Mouse (Mus musculus) thymus, adult 2 months (tissue): ENCODE results near the gene Tasp1. TPM values are rescaled to one million over a fixed set of nuclear protein-coding genes. Genes with fewer than 3 reads are reported as not detected.
A peak's percentile ranks its signal among the peaks of the same experiment; 100 is the strongest.

ENCODE experiments used
- DNase-seq: peaks from one replicate; pipeline ENCODE4 v3.0.0; 2021
- H3K27ac ChIP-seq: fragments of 200-500 bp; 2 replicates; pipeline ENCODE4 v1.5.1; 2012; ENCODE audit warnings: low read length, control low read depth; ENCODE audit not compliant: control insufficient read depth, insufficient read depth
- H3K27me3 ChIP-seq: fragments of 200-500 bp; 2 replicates; pipeline ENCODE4 v1.6.1; 2012; ENCODE audit warnings: mild to moderate bottlenecking, low read length, moderate library complexity, mixed read lengths; ENCODE audit not compliant: control insufficient read depth, insufficient read depth
- H3K36me3 ChIP-seq: fragments of 200-500 bp; 2 replicates; pipeline ENCODE4 v1.6.1; 2012; ENCODE audit warnings: mild to moderate bottlenecking, low read length, moderate library complexity; ENCODE audit not compliant: control insufficient read depth, insufficient read depth
- H3K4me1 ChIP-seq: fragments of 200-500 bp; replicated peaks from 2 replicates; pipeline ENCODE4 v1.6.1; 2012; ENCODE audit warnings: low read length; ENCODE audit not compliant: control insufficient read depth, insufficient read depth
- H3K4me3 ChIP-seq: fragments of 200-500 bp; 2 replicates; pipeline ENCODE4 v1.5.1; 2012; ENCODE audit warnings: mild to moderate bottlenecking, low read length, control low read depth, moderate library complexity; ENCODE audit not compliant: control insufficient read depth, insufficient read depth
- CTCF ChIP-seq: fragments of 200-500 bp; IDR thresholded peaks from 2 replicates; pipeline ENCODE4 v1.5.1; 2012; ENCODE audit warnings: mild to moderate bottlenecking, control low read depth, low read length, moderate library complexity, borderline replicate concordance; ENCODE audit not compliant: control insufficient read depth, poor library complexity, insufficient read depth; ENCODE audit errors: extremely low read depth
- POLR2A ChIP-seq: fragments of 200-500 bp; IDR thresholded peaks from 2 replicates; pipeline ENCODE4 v1.6.1; 2012; ENCODE audit warnings: mild to moderate bottlenecking, low read length, control low read depth, moderate library complexity; ENCODE audit not compliant: control insufficient read depth, poor library complexity, insufficient read depth; ENCODE audit errors: extremely low read depth
- WGBS: fragments of 180-500 bp; shearing (Covaris S2); methylation state at CpG from one replicate; pipeline ENCODE4 v1.1.7; 2018; 5-methylcytosine and 5-hydroxymethylcytosine counted together
- polyA plus RNA-seq: library from polyadenylated mRNA; depleted of rRNA; stranded (reverse); fragments of >200 nt; gene quantifications from 2 replicates; pipeline ENCODE4 v1.2.3, GENCODE M21; 2012

Gene Tasp1
- polyA plus RNA-seq, 1 experiment, result 7.1 TPM

DNA sequence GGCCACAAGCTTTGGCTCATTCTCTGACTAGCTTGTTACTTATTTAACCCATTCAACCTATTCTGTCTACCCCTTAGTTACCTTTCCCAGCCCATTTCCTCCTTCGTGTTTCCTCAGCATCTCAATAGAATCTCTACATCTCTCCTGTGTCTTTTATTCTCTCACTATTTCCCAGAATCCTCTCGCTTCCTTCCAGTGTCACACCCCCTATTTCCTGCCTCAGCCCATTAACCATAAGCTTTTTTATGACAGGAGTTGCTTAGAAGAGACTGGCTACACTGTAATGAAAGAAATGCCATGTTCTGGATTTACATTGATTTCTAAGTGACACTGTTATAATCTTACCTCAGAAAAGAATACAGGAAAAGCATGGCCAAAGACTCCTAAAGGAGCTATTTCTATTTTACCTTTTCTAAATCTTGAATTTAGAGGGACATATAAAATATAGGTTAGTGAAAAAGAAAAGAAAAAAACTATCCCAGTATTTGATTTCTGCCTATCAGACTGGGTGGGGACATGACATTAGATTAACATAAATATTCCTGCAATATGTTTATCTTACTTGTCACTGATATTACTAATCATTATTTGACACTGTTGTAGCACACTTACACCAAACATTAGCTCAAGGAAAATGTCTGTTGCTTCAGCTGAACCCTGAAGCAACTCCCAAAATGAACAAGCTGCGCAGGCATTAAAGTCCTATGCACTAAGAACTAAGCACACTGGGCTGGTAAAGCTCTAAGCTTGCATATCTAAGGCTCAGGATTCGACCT is 6.3 kb downstream of the Tasp1 start:
- H3K27ac ChIP-seq, result no peak overlapping the region
- H3K36me3 ChIP-seq, result peaks cover 9% of the 10 kb centered on the region
- TF ChIP-seq POLR2A (no peak), CTCF (no peak)
- no peaks in the 10 kb centered on the region for H3K27me3 ChIP-seq
- no peak for DNase-seq
- WGBS, result 83% methylated on average over 4 of the region's 4 CpGs
- H3K4me3 ChIP-seq, result no peak overlapping the region
- H3K4me1 ChIP-seq, result no peaks in the 10 kb centered on the region

DNA sequence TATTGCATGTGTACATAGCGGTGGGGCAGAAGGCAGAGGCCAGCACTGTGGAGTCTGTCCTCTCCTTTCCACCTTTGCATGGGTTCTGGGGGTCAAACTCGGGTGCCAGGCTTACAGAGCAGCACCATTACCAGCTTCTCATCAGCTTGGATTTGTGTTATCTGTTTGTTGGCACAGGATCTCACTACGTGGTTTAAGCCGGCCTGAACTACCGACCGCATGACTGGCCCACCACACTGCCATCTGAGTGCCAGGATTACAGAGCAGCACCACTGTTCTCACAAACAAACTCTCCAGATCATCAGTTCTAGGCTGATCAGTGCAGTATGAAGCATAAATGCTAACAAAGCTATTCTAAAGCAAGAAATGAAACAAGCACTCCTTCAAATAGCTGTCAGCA is 8.5 kb downstream of the Tasp1 start:
- H3K36me3 ChIP-seq, result peaks cover 15% of the 10 kb centered on the region
- 94% methylated on average over 6 of the region's 6 CpGs for WGBS
- H3K27me3 ChIP-seq, result no peaks in the 10 kb centered on the region
- TF ChIP-seq CTCF (no peak), POLR2A (no peak)
- no peaks in the 10 kb centered on the region for H3K4me1 ChIP-seq
- no peak for DNase-seq
- no peak overlapping the region for H3K27ac ChIP-seq
- H3K4me3 ChIP-seq, result no peak overlapping the region

- 39% methylated on average over 2 of the region's 2 CpGs for WGBS
- Histone ChIP-seq H3K36me3 (peaks cover 25% of the 10 kb centered on the region), H3K4me3 (no peak overlapping the region), H3K27ac (no peak overlapping the region), H3K27me3 (no peaks in the 10 kb centered on the region), H3K4me1 (no peaks in the 10 kb centered on the region; the same call in 1 of the 2 replicates)
- no peak for DNase-seq
- TF ChIP-seq CTCF, result no peak
- TF ChIP-seq POLR2A, result no peak
Observed at GRCm38 (mm10) chr2:140051607-140052126, 14.9 kb downstream of the Tasp1 start.

GRCm38 (mm10) chr2:140042522-140043131 is 24.0 kb downstream of the Tasp1 start:
- H3K36me3 ChIP-seq, result no peaks in the 10 kb centered on the region
- H3K4me3 ChIP-seq, result no peak overlapping the region
- TF ChIP-seq POLR2A, result no peak
- TF ChIP-seq CTCF, result no peak
- peak overlapping the region; percentile 88 for H3K27ac ChIP-seq
- H3K27me3 ChIP-seq, result no peaks in the 10 kb centered on the region
- DNase-seq, result peak; percentile 33
- H3K4me1 ChIP-seq, result peaks cover 10% of the 10 kb centered on the region
- 13% methylated on average over 2 of the region's 2 CpGs for WGBS

GRCm38 (mm10) chr2:140042081-140042480 is 24.5 kb downstream of the Tasp1 start:
- Histone ChIP-seq H3K27ac (peak overlapping the region; percentile 88), H3K4me1 (peaks cover 11% of the 10 kb centered on the region), H3K27me3 (no peaks in the 10 kb centered on the region), H3K4me3 (peak overlapping the region; percentile 5), H3K36me3 (no peaks in the 10 kb centered on the region)
- TF ChIP-seq CTCF, result no peak
- TF ChIP-seq POLR2A, result no peak
- WGBS, result 3% methylated on average over 10 of the region's 10 CpGs
- peak; percentile 56 for DNase-seq

DNA sequence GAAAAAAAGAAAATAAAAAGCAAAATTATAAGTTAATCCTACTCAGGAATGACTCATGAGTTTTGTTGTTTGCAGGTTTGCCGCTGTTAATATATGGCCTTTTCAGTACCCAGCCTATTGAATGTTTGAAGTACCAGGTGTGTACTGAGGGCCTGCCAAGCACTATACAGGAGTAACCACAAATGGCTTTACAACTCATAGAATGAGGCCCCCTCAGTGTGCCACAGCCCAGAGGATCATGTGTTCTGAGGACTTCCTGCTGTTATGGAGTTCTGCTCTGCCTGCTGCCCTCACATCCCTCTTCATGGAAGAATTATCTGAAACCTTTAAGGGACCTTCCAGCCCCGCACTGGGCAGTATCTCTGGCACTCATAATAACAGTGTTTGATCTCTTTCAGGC is 29.1 kb downstream of the Tasp1 start:
- Histone ChIP-seq H3K27ac (peak overlapping the region; percentile 58), H3K4me1 (peaks cover 13% of the 10 kb centered on the region), H3K27me3 (no peaks in the 10 kb centered on the region), H3K4me3 (no peak overlapping the region), H3K36me3 (no peaks in the 10 kb centered on the region)
- DNase-seq, result peak; percentile 35
- 32% methylated on average over 2 of the region's 2 CpGs for whole genome bisulfite sequencing
- TF ChIP-seq CTCF (no peak), POLR2A (no peak)

DNA sequence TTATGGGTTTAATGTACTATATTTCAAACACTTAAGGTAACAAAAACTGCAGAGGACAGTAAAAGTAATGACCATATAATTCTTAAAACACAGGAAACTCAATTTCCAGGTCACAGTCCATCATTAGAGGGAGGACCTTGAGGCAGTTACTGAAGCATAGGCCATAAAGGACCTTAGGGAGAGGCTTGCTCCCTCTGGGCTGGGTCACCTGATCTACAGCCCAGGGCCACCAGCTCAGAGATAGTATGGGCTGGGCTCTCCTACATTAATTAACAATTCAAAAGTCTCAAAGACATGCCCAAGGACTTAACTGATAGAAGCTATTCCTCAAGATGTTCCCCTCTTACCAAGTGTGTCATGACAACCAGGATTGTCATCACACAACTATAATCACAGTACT is 29.8 kb downstream of the Tasp1 start:
- Histone ChIP-seq H3K4me3 (no peak overlapping the region), H3K27ac (no peak overlapping the region), H3K27me3 (no peaks in the 10 kb centered on the region), H3K36me3 (no peaks in the 10 kb centered on the region), H3K4me1 (peaks cover 11% of the 10 kb centered on the region)
- DNase-seq, result no peak
- TF ChIP-seq POLR2A (no peak), CTCF (no peak)
